Mouse (Mus musculus): ENCODE results near the gene Ikbip. TPM values are rescaled to one million over a fixed set of nuclear protein-coding genes. Genes with fewer than 3 reads are reported as not detected.

Gene Ikbip
- polyA plus RNA-seq, 1 experiment from 2014 or later, result 9.6 TPM

DNA sequence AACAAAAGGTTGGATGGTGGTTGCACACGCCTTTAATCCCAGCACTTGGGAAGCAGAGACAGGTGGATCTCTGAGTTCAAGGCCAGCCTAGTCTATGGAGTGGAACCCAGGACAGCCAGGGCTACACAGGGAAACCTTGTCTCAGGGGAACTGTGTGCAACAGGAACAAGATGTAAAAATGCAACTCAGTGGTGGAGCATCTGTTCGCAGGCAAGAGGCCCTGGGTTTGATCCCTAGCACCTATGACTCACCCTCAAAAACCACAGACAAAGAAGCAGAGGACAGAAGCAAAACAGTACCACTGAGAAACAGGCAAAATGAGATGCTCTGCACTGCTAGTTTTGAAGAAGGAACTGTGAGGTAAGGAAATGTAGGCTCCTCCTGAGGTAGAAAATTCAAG, 6.1 kb upstream of the Ikbip start:
- WGBS, result 85% methylated on average over 2 of the region's 2 CpGs
- no peak overlapping the region for H3K4me3 ChIP-seq (ENCODE audit: low read depth, low read length)
- no peaks in the 10 kb centered on the region for H3K27me3 ChIP-seq (replicated peaks; ENCODE audit: control insufficient read depth, insufficient read depth, low read length)
- no peak overlapping the region for H3K27ac ChIP-seq (ENCODE audit: low read depth, low read length)
- DNase-seq (ENCODE audit: low spot score), result no peak
- no peaks in the 10 kb centered on the region for H3K9me3 ChIP-seq (replicated peaks; ENCODE audit: control insufficient read depth, low read length)
- H3K4me1 ChIP-seq (ENCODE audit: control insufficient read depth, insufficient read depth, low read length), result no peaks in the 10 kb centered on the region
- H3K4me2 ChIP-seq (ENCODE audit: low read length), result no peak overlapping the region
- no peak overlapping the region for H3K9ac ChIP-seq (ENCODE audit: low read length)
- H3K36me3 ChIP-seq (ENCODE audit: control insufficient read depth, insufficient read depth, low read length), result peaks cover 38% of the 10 kb centered on the region
- ATAC-seq, result no peak

DNA sequence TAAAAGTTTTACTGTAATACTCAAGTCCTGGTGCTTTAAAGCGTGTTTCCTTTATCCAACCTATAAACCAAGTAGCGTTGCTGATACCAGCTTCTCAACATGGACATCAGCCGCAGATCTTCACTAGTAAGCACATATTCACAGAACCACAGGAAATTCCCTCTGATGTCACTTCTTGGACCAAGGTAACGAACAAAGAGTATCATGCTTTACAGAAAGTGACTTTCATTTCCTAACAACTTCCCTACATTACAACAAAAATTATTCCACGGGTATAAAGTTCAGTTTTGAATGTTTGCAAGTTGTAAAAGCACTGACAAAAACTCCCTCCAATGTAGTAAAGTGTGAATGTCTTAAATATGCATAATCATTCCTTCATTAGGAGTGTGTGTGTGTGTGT, 2.2 kb upstream of the Ikbip start:
- no peaks in the 10 kb centered on the region for H3K27me3 ChIP-seq (replicated peaks; ENCODE audit: control insufficient read depth, insufficient read depth, low read length)
- no peak overlapping the region for H3K4me2 ChIP-seq (ENCODE audit: low read length)
- no peak for ATAC-seq
- no peak overlapping the region for H3K27ac ChIP-seq (ENCODE audit: low read depth, low read length)
- H3K36me3 ChIP-seq (ENCODE audit: control insufficient read depth, insufficient read depth, low read length), result peaks cover 31% of the 10 kb centered on the region
- H3K4me1 ChIP-seq (ENCODE audit: control insufficient read depth, insufficient read depth, low read length), result no peaks in the 10 kb centered on the region
- no peak for DNase-seq (ENCODE audit: low spot score)
- 90% methylated on average over 5 of the region's 5 CpGs for WGBS
- no peak overlapping the region for H3K9ac ChIP-seq (ENCODE audit: low read length)
- H3K9me3 ChIP-seq (replicated peaks; ENCODE audit: control insufficient read depth, low read length), result no peaks in the 10 kb centered on the region
- H3K4me3 ChIP-seq (ENCODE audit: low read depth, low read length), result no peak overlapping the region

DNA sequence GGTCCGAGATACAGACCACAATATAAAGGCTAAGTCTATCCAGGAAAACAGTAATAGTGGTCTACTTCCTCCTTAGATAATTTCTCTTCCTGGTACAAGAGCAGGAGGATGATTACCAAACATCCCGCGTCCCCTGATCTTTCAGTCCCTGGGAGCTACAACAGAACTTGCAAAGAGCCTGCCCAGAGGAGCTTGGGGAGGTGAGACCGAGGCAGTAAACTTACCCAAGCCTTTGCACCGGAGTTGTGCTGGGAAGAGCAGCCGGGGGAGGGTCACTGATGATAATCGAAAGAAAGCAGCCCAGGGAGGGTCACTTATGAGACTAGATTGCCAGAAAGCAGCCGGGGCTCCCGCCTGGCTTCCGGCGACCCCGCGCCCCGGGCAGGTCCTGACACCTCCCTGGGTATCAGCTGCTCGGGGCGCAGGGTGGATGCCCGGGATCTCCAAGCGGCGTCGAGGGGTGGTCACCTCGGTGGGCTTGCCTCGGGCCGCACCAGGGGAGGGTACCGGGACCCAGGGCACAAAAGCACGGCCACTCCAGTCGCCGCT, 707 bp upstream of the Ikbip start:
- ATAC-seq (no peak; the same call in 1 of the 2 replicates), DNase-seq (ENCODE audit: low spot score) (peak; percentile 44)
- WGBS, result under 1% methylated on average over 23 of the region's 27 CpGs
- peak overlapping the region; percentile 84 for H3K27ac ChIP-seq (ENCODE audit: low read depth, low read length)
- H3K27me3 ChIP-seq (replicated peaks; ENCODE audit: control insufficient read depth, insufficient read depth, low read length), result no peaks in the 10 kb centered on the region
- H3K9ac ChIP-seq (ENCODE audit: low read length), result peak overlapping the region; percentile 76
- no peaks in the 10 kb centered on the region for H3K9me3 ChIP-seq (replicated peaks; ENCODE audit: control insufficient read depth, low read length)
- H3K4me3 ChIP-seq (ENCODE audit: low read depth, low read length), result peak overlapping the region; percentile 67
- peaks cover 18% of the 10 kb centered on the region for H3K36me3 ChIP-seq (ENCODE audit: control insufficient read depth, insufficient read depth, low read length)
- no peaks in the 10 kb centered on the region for H3K4me1 ChIP-seq (ENCODE audit: control insufficient read depth, insufficient read depth, low read length)
- H3K4me2 ChIP-seq (ENCODE audit: low read length), result peak overlapping the region; percentile 61

DNA sequence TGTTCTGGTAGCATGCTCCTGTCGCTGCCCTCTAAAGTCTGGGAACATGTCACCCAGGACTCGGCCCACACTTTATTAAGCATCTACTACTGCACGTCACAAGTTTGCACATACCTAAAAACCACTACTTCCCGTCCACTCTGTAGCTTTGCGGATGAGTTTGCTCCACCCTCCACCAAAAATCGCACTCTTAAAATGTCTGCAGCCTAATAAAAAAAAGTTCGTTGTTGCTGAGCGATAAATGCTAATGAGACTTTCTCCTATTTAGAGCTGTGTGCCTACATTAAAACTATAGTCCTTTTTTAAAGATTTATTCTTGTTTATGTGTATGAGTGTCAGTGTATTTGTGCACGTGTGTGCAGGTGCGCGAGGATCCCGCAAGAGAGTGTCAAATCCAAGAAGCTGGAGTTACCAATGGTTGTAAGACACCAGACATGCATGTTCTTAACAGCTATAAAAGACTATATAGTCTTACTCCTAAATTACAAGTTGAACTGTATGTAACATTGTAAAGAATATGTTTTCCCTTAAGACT, 720 bp downstream of the Ikbip start:
- peak overlapping the region; percentile 61 for H3K4me2 ChIP-seq (ENCODE audit: low read length)
- H3K36me3 ChIP-seq (ENCODE audit: control insufficient read depth, insufficient read depth, low read length), result peaks cover 6% of the 10 kb centered on the region; the same call in 1 of the 2 replicates
- no peak for DNase-seq (ENCODE audit: low spot score)
- no peak for ATAC-seq
- peak overlapping the region; percentile 57; the same call in 1 of the 2 replicates for H3K27ac ChIP-seq (ENCODE audit: low read depth, low read length)
- H3K9me3 ChIP-seq (replicated peaks; ENCODE audit: control insufficient read depth, low read length), result no peaks in the 10 kb centered on the region
- WGBS, result 46% methylated on average over 12 of the region's 12 CpGs
- peak overlapping the region; percentile 67 for H3K4me3 ChIP-seq (ENCODE audit: low read depth, low read length)
- no peaks in the 10 kb centered on the region for H3K4me1 ChIP-seq (ENCODE audit: control insufficient read depth, insufficient read depth, low read length)
- no peaks in the 10 kb centered on the region for H3K27me3 ChIP-seq (replicated peaks; ENCODE audit: control insufficient read depth, insufficient read depth, low read length)
- peak overlapping the region; percentile 74 for H3K9ac ChIP-seq (ENCODE audit: low read length)

DNA sequence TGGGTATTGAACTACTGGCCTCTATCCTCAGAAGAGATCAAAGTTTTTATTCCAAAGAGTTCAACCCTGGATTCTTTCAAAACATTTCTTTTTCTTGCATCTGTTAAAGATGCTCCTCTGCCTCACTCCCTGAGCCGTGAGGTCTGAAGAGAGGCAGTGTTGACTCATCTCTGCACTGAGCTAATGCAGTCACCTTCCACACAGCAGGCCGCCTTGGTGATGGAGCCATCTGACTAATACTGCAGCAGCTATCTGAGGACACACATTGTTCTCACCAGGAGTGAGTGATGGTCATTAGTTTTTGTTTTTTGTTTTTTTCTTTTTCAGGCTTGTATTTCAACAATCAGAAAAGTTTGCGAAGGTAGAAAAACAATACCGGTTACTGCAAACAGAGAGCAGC, 10.1 kb downstream of the Ikbip start:
- Histone ChIP-seq H3K4me3 (ENCODE audit: low read depth, low read length) (no peak overlapping the region), H3K4me2 (ENCODE audit: low read length) (no peak overlapping the region), H3K36me3 (ENCODE audit: control insufficient read depth, insufficient read depth, low read length) (no peaks in the 10 kb centered on the region), H3K27me3 (replicated peaks; ENCODE audit: control insufficient read depth, insufficient read depth, low read length) (no peaks in the 10 kb centered on the region), H3K9me3 (replicated peaks; ENCODE audit: control insufficient read depth, low read length) (no peaks in the 10 kb centered on the region), H3K4me1 (ENCODE audit: control insufficient read depth, insufficient read depth, low read length) (no peaks in the 10 kb centered on the region), H3K27ac (ENCODE audit: low read depth, low read length) (no peak overlapping the region), H3K9ac (ENCODE audit: low read length) (no peak overlapping the region)
- DNase-seq (ENCODE audit: low spot score) (no peak), ATAC-seq (no peak)
- WGBS, result 91% methylated on average over 4 of the region's 4 CpGs

DNA sequence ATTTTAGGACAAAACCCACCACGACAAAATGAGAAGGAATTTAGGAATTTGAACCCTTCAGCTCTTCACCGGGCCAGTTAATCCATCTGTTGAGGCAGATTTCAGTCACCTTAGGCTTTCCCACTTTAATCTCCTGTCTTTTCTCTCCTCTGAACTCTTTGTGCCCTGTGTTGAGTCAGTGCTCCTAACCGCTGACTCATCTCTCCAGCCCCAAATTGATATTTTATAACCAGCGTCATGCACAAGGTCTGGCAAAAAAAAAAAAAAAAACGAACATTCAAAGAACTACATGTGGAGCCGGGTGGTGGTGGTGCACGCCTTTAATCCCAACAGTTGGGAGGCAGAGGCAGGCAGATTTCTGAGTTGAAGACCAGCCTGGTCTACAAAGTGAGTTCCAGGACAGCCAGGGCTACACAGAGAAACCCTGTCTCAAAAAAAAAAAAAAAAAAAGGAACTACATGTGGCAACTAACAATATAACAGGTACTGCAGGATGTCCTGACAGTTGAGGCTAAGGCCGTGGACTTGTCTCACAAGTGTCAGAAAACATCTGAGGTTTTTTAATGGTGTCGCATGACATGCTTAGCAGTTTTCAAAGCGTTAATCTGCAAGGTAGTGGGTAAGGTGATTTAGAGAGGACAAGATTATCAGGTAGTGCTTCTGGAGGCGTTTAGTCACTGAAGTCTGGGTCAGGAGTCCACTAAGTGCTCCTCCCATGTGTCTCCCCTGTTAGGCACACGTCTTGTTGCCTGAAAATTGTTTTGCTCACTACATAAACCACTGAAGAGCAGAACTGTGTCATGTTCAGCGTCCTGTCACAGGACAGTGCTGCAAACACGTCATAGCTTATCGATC, 11.7 kb downstream of the Ikbip start:
- no peak for DNase-seq (ENCODE audit: low spot score)
- Histone ChIP-seq H3K9ac (ENCODE audit: low read length) (no peak overlapping the region), H3K27ac (ENCODE audit: low read depth, low read length) (no peak overlapping the region), H3K4me3 (ENCODE audit: low read depth, low read length) (no peak overlapping the region), H3K36me3 (ENCODE audit: control insufficient read depth, insufficient read depth, low read length) (no peaks in the 10 kb centered on the region), H3K4me1 (ENCODE audit: control insufficient read depth, insufficient read depth, low read length) (no peaks in the 10 kb centered on the region), H3K9me3 (replicated peaks; ENCODE audit: control insufficient read depth, low read length) (no peaks in the 10 kb centered on the region), H3K27me3 (replicated peaks; ENCODE audit: control insufficient read depth, insufficient read depth, low read length) (no peaks in the 10 kb centered on the region), H3K4me2 (ENCODE audit: low read length) (no peak overlapping the region)
- WGBS, result 90% methylated on average over 15 of the region's 15 CpGs
- no peak for ATAC-seq

DNA sequence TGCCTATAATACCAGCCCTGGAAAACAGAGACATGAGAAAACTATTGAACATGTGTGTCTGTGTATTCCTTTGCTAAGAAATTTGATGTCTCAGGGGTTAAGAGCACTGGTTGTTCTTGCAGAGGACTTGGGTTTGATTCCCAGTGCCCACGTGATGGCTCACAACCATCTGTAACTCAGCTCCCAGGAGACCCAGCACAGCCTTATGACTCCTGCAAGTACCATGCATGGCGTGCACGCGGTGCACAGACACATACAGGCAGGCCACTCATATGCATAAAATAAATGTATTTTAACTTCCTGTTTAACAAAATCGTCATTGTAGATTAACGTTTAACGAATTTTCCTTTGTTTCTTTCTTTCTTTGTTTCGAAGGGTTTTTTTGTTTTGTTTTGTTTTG, 15.3 kb downstream of the Ikbip start:
- ATAC-seq (no peak), DNase-seq (ENCODE audit: low spot score) (no peak)
- Histone ChIP-seq H3K27me3 (replicated peaks; ENCODE audit: control insufficient read depth, insufficient read depth, low read length) (no peaks in the 10 kb centered on the region), H3K36me3 (ENCODE audit: control insufficient read depth, insufficient read depth, low read length) (no peaks in the 10 kb centered on the region), H3K27ac (ENCODE audit: low read depth, low read length) (no peak overlapping the region), H3K4me1 (ENCODE audit: control insufficient read depth, insufficient read depth, low read length) (no peaks in the 10 kb centered on the region), H3K4me2 (ENCODE audit: low read length) (no peak overlapping the region), H3K9me3 (replicated peaks; ENCODE audit: control insufficient read depth, low read length) (no peaks in the 10 kb centered on the region), H3K4me3 (ENCODE audit: low read depth, low read length) (no peak overlapping the region), H3K9ac (ENCODE audit: low read length) (no peak overlapping the region)
- 91% methylated on average over 8 of the region's 8 CpGs for WGBS

DNA sequence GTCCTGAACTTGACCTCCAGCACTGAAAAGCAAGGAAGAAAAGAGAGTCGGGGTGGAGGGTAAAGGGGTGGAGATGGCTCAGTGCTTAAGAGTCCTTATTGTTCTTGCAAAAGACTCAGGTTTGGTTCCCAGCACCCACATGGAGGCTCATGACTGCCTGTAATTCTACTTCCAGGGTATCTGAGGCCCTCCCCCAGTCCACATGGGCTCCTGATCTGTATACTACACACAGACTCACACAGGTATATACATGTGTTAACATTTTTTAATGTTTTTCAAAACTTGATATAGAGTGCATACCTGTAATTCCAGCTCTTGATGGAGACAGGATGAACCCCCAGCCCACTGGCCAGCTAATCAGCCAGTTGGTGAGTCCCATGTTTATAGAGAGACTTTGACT, 17.4 kb downstream of the Ikbip start:
- H3K36me3 ChIP-seq (ENCODE audit: control insufficient read depth, insufficient read depth, low read length), result no peaks in the 10 kb centered on the region
- no peak overlapping the region for H3K4me3 ChIP-seq (ENCODE audit: low read depth, low read length)
- H3K9ac ChIP-seq (ENCODE audit: low read length), result no peak overlapping the region
- H3K27ac ChIP-seq (ENCODE audit: low read depth, low read length), result no peak overlapping the region
- H3K4me1 ChIP-seq (ENCODE audit: control insufficient read depth, insufficient read depth, low read length), result no peaks in the 10 kb centered on the region
- no peaks in the 10 kb centered on the region for H3K9me3 ChIP-seq (replicated peaks; ENCODE audit: control insufficient read depth, low read length)
- no peak overlapping the region for H3K4me2 ChIP-seq (ENCODE audit: low read length)
- WGBS, result 74% methylated on average over 1 of the region's 1 CpGs
- ATAC-seq (no peak), DNase-seq (ENCODE audit: low spot score) (no peak)
- no peaks in the 10 kb centered on the region for H3K27me3 ChIP-seq (replicated peaks; ENCODE audit: control insufficient read depth, insufficient read depth, low read length)

DNA sequence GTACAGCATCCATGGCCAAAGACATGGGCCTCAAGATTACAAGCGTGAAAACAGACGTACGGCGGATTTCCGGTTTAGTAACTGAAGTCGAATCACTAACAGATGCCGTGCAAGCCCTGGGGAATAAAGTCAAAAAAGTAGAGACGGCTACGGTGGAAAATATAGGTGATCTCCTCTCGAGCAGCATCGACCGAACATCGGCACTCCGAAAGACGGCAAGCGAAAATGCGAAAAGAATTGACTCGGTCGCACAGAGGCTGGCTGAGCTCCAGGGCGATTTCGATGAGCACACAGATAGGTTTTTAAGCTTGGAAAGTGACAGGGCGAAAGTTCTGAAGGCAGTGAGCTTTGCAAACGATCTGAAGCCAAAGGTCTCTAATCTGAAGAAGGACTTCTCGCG, 19.2 kb downstream of the Ikbip start:
- ATAC-seq, result no peak
- no peak overlapping the region for H3K9ac ChIP-seq (ENCODE audit: low read length)
- DNase-seq (ENCODE audit: low spot score), result no peak
- H3K4me3 ChIP-seq (ENCODE audit: low read depth, low read length), result no peak overlapping the region
- no peaks in the 10 kb centered on the region for H3K27me3 ChIP-seq (replicated peaks; ENCODE audit: control insufficient read depth, insufficient read depth, low read length)
- H3K4me1 ChIP-seq (ENCODE audit: control insufficient read depth, insufficient read depth, low read length), result no peaks in the 10 kb centered on the region
- WGBS, result 93% methylated on average over 25 of the region's 25 CpGs
- H3K9me3 ChIP-seq (replicated peaks; ENCODE audit: control insufficient read depth, low read length), result no peaks in the 10 kb centered on the region
- H3K36me3 ChIP-seq (ENCODE audit: control insufficient read depth, insufficient read depth, low read length), result no peaks in the 10 kb centered on the region
- H3K27ac ChIP-seq (ENCODE audit: low read depth, low read length), result no peak overlapping the region
- H3K4me2 ChIP-seq (ENCODE audit: low read length), result no peak overlapping the region

Data from forebrain, embryonic 14.5 days (tissue).